Mouse (Mus musculus) right cerebral cortex, adult 2 months (tissue): Measurements from ENCODE around the gene Cep95.
"Not testable (repeated sequence)": the region's sequence is repeated elsewhere in the genome, so short reads cannot be mapped to it uniquely, and the experiment has no call there.

Experiments
- DNase-seq, 2 experiments: peaks; one replicate each; pipeline ENCODE4 v3.0.0; 2021 to 2022; ENCODE audit warnings: low spot score in 2 of 2

Cep95 gene

DNA sequence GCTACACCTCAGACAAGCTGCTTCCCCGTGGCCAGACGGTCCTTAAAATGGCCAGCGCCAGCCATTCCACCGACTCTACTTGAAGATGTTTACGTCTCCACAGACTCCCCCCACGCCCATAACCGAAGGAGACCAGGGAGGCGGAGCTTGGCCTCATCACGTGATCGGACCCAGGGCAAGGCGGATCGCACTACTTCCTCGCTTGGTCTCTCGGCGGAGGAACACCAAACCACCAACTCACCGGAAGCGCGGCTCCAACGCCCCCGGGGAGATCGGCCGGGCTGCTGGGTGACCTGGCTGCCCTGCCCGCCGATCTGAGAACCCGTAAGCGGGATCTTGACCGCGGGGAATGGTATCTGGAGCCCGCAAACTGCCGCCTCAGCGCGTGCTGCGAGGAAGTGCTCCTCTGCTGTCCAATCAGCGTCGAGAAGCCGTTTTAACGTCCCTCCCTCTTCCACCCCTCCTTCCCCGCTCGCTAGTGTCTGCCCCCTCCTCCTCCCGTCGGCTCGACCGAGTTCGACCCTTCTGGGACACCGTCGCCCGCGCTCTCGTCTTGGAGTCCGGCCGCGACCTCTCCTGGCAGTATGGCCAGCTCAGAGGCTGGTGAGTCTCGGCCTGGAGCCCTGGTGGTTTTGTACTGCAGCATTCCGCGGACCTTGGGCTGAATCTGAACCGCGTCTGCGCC lies at the start of gene Cep95, which contains the start of gene Ddx5:
Gene Cep95, plus strand, starts transcription at position 478 of the 685 bp plus-strand sequence.
Gene Ddx5, minus strand, starts transcription at position 411 of the 685 bp plus-strand sequence.
- DNase-seq: peak; percentile 95 to 99

DNA sequence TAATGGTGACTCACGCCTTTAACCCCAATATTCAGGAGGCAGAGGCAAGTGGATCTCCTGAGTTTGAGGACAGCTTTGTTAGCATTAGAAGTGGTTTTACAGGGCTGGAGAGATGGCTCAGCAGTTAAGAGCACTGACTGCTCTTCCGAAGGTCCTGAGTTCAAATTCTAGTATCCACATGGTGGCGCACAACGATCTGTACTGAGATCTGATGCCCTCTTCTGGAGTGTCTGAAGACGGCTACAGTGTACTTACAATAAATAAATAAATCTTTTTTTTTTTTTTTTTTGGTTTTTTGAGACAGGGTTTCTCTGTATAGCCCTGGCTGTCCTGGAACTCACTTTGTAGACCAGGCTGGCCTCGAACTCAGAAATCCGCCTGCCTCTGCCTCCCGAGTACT lies 48.3 kb upstream of the Cep95 start:
- DNase-seq: not testable (repeated sequence)

DNA sequence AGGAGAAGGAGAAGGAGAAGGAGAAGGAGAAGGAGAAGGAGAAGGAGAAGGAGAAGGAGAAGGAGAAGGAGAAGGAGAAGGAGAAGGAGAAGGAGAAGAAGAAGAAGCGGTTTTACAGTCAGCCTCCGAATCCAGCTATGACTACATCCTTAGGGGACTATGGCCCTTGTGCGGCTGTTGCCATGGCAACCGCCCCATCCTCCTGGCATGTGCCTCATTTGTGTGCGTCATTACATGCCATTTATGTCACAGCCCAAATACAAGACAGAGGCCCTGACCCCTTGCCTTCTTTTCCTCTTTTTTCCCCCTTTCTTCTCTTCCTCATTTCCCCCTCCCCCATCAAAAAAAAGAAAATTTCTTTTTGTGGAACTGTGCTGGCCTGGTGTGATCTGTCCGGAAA lies 47.8 kb upstream of the Cep95 start:
- no peak for DNase-seq

DNA sequence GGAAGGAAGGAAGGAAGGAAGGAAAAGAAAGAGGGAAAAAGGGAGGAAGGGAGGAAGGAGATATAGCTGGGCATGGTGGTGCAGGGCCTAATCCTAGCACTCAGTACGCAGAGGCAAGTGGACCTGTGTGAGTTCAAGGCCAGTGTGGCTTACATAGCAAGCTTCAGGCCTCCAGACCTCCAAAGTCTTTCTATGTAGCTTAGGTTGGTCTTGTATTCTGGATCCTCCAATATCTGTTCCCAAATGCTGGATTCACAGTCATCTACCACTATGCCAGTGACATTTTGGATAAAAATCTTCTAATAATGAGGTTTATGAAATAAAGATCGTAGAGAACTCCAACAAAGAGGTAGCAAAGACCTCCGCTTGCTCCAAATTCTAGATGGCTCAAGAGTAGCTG lies 47.2 kb upstream of the Cep95 start:
- no peak for DNase-seq

DNA sequence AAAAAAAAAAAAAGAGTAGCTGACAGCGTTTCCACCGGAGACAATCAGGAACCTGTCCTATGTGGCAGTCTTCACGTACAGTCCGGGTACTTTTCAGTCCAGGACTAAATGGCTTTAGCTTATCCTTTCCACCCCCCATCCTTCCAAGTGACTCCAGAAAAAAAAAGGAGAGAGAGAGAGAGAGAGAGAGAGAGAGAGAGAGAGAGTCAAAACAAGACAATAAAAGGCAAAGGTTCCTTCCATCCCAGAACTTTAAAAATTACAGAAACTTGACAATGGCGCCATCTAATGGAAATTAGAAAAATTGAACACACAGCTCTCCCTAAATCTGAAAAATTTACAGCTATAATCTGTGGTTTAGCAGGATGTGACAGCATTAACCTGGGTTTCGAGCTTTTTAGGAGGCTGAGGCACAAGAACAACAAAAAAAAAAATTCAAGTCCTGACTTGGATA lies 46.6 kb upstream of the Cep95 start:
- no peak for DNase-seq

- DNase-seq: no peak
Measured at GRCm38 (mm10) chr11:106744949-106745348, 44.1 kb upstream of the Cep95 start.

GRCm38 (mm10) chr11:106749557-106750120 lies 39.4 kb upstream of the Cep95 start:
- not testable (repeated sequence) for DNase-seq

DNA sequence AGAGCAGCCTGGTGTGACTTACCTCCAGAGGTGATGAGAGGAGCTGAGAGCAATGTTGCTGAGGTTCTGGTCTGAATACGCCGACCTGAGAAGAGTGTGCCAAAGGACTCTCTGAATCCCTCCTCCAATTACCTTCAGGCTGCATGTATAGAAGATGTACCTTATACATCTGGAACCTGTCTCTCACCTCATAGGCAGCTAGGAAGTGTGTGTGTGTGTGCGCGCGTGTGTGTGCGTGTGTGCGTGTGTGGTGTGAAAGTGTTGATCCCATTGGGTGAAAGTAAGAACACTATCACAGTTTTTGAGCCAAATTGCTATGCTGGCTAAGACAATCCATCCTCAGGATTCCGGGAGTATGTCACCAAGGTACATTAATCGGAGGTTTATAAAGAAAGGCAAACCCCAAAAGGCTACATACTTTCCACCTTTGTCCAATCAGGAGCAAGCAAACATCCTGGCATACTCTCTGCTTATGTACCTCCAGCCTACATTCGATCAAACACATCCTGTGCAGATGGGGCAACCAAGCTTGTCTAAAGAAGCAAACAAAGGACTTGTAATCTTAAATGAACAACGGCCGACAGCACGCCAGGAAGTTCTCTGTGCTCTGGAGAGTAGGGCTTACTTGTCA lies 38.8 kb upstream of the Cep95 start, which contains the start of gene Pecam1:
Gene Pecam1, minus strand, starts transcription at position 508 of the 631 bp plus-strand sequence.
- DNase-seq: no peak

- DNase-seq: no peak
Measured at GRCm38 (mm10) chr11:106751039-106752018, 37.7 kb upstream of the Cep95 start, which contains the start of gene Milr1. Gene Milr1 (plus strand): TSS chr11:106751226.

- DNase-seq: no peak
Measured at GRCm38 (mm10) chr11:106752103-106752502, 36.9 kb upstream of the Cep95 start.

- DNase-seq: no peak
Measured at GRCm38 (mm10) chr11:106753314-106753713, 35.7 kb upstream of the Cep95 start.

DNA sequence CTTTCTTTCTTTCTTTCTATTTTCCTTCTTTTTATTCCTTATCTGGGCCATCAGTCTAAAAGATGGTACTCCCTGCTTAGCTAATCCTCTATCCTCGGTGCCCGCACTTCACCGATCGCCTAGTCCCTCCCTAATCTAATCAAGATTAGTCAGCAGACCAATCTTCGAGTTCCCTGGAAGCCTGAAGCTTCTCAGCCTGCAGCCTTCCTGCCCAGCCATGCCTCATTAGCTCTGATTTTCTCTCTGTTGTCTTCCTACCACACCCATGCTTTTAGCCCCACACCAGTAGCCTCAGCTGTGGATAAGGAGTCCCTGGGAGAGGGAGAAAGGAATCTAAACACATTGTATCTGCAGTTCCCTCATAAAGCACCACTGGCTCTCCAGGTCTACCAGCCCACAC lies 33.5 kb upstream of the Cep95 start:
- no peak for DNase-seq

GRCm38 (mm10) chr11:106759028-106759427 lies 30.0 kb upstream of the Cep95 start:
- DNase-seq: no peak

DNA sequence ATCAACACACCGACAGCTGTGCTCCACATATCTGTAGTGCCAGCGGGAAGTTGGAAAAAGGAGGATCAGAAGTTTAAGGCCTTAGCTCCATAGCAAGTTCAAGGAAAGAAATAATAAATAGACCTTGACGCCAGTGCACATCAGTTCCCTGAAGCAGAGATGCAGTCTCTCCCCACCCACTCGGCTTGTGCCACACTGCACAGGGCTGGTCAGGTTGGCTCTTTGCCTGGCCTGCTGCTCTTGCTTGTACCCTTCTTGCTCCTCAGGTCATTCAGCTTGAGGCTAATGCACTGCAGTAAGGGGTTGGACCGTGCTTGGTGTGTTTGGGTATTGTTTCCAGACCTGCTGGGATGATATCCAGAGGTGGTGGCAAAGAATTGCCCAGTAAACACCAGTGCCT lies 28.5 kb upstream of the Cep95 start:
- no peak for DNase-seq

DNA sequence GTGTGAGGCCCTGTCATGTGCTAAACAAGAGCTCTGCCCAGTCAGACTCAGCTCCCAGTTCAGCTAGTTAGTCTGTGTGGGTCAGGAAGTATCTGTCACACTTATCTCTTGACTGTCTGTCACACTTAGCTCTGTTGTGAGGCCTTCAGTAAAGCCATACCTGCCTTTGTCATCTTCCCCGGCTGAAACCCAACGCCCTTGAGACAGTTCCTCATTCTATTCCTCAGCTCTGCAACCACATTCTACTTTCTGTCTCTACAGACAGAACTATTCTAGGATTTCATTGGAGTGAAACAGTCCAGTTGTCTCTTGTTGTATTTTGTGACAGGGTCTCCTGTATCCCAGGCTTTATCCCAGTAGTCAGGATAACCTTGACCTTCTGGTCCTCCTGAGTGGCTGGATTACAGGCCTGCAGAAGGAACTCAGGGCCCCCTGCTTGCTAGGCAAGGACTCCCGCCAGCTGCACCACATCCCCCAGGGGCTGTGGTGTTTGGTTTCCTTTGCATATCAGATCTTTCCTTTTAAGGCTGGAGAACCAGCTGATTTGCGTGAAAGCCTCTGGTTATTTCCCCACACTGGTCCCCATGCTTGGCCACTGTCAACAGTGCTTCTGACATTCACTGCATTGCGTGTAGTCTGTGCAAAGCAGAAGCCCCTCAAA lies 26.8 kb upstream of the Cep95 start:
- DNase-seq: no peak

DNA sequence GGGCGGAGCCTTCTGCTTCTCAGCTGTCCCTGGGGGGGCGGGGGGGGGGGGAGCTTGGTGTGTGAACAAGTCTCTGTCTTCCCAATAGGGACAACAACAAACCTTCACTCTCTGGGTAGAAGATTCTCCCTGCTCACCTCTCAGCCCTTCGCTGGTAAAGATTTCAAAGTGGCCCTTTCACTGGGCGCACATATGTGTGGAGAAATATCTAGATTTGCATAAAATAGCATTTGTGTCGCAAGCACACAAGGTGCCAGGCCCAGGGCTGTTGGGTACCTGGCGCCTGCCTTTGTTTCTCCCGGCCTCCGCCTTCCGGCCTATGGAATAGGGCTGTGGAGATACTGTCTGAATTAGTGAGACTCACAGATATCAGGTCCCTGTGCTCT lies 26.3 kb upstream of the Cep95 start:
- no peak for DNase-seq

DNA sequence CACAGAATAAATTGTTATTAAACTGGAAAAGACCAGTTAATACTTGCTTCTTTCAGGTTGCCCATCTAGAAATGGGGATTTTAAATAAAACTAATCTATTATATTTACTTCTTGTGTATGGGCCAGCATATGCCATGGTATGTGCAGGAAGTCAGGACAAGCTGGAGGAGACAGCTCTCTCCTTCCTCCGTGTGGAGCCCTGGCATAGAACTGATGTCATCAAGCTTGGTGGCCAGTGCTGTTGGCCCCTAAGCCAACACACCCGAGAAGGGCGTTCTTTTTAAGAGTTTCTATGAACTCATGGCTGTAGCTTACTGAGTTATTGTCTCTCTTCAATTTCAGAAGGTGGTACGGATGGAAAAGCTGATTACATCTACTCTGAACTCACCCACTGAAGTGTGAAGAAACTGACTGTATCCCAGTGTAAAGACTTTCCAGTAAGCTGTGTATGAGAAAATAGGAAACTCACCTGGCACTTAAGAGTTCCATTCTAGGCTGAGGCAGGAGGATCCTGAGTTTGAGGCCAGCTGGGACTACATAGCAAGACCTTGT lies 22.4 kb upstream of the Cep95 start:
- DNase-seq: no peak

DNA sequence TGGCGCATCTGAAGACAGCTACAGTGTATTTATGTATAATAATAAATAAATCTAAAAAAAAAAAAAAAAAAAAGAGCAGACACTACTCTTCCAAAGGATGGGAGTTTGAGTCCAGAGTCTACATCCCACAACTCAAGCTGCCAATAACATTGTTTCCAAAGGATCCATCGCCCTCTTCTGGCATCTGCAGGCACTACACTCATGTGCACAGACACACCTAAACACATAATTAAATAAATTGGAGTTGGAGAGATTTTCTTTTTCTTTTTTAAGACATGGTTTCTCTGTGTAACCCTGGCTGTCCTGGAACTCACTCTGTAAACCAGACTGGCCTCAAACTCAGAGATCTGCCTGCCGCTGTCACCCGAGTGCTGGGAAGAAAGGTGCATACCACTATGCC lies 21.5 kb upstream of the Cep95 start:
- no peak for DNase-seq

- no peak for DNase-seq
Measured at GRCm38 (mm10) chr11:106770195-106770974, 18.7 kb upstream of the Cep95 start.

DNA sequence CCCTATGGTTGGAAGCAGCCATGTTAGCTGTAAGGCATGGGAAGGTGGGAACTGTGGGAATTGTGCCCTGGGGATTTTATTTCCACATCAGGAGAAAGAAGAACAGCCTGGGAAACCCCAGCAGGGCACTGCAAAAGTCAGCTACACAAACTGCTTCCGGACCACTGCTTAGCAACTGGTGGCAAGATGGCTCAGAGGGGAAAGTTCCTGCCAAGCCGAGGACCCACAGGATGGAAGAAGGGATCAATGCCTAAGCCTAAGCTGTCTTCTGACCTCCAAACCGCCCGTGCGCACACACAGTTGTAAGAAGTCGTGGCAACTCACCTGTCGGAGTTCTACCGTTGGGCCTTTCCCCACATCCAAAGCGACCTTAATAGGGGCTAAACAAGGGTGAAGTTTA lies 16.0 kb upstream of the Cep95 start:
- no peak for DNase-seq
